Mouse (Mus musculus) E14TG2a.4 (cell line): ENCODE measurements around the gene Grpel1.

ENCODE experiments used
- H3K27me3 ChIP-seq: 2 replicates; pipeline ENCODE4 v1.6.1; 2014; ENCODE audit warnings: low read length, control low read depth; ENCODE audit not compliant: insufficient read depth
- H3K36me3 ChIP-seq: 2 replicates; pipeline ENCODE4 v1.6.1; 2014; ENCODE audit warnings: low read length, control low read depth; ENCODE audit not compliant: insufficient read depth
- H3K4me1 ChIP-seq: replicated peaks from 2 replicates; pipeline ENCODE4 v1.6.1; 2014; ENCODE audit warnings: low read depth, low read length, control low read depth
- H3K4me3 ChIP-seq: replicated peaks from 2 replicates; pipeline ENCODE4 v1.5.1; 2014; ENCODE audit warnings: mild to moderate bottlenecking, low read length
- H3K9me3 ChIP-seq: 2 replicates; pipeline ENCODE4 v1.6.1; 2014; ENCODE audit warnings: low read length, control low read depth
- CTCF ChIP-seq: conservative IDR thresholded peaks from 2 replicates; pipeline ENCODE4 v1.5.1; 2014; ENCODE audit warnings: low read length
- NANOG ChIP-seq: IDR thresholded peaks from 2 replicates; pipeline ENCODE4 v1.6.1; 2014; ENCODE audit warnings: borderline replicate concordance, low read length, mixed read lengths
- POU5F1 ChIP-seq: IDR thresholded peaks from 2 replicates; pipeline ENCODE4 v1.6.1; 2014; ENCODE audit warnings: low read length, borderline replicate concordance

Grpel1 gene

GRCm38 (mm10) chr5:36465889-36466288 lies 1.1 kb downstream of the Grpel1 start:
- peaks cover 61% of the 10 kb centered on the region for H3K4me1 ChIP-seq
- peak overlapping the region; percentile 100 for H3K4me3 ChIP-seq
- H3K27me3 ChIP-seq = no peaks in the 10 kb centered on the region
- H3K36me3 ChIP-seq = peaks cover 44% of the 10 kb centered on the region
- no peak for TF ChIP-seq POU5F1
- H3K9me3 ChIP-seq = no peaks in the 10 kb centered on the region

- Histone ChIP-seq H3K4me3 (no peak overlapping the region), H3K4me1 (peaks cover 27% of the 10 kb centered on the region), H3K36me3 (peaks cover 92% of the 10 kb centered on the region), H3K27me3 (no peaks in the 10 kb centered on the region), H3K9me3 (no peaks in the 10 kb centered on the region)
- TF ChIP-seq CTCF (no peak), NANOG (no peak), POU5F1 (no peak)
Observed at GRCm38 (mm10) chr5:36471206-36471605, 6.4 kb downstream of the Grpel1 start.

GRCm38 (mm10) chr5:36472876-36473655 lies 8.3 kb downstream of the Grpel1 start:
- Histone ChIP-seq H3K27me3 (no peaks in the 10 kb centered on the region), H3K9me3 (no peaks in the 10 kb centered on the region), H3K4me1 (peaks cover 23% of the 10 kb centered on the region), H3K4me3 (no peak overlapping the region), H3K36me3 (peaks cover 93% of the 10 kb centered on the region)
- TF ChIP-seq NANOG = no peak

- Histone ChIP-seq H3K27me3 (no peaks in the 10 kb centered on the region), H3K4me3 (no peak overlapping the region), H3K4me1 (peaks cover 20% of the 10 kb centered on the region), H3K9me3 (no peaks in the 10 kb centered on the region), H3K36me3 (peaks cover 90% of the 10 kb centered on the region)
- TF ChIP-seq NANOG (no peak), POU5F1 (no peak), CTCF (peak; percentile 78)
Observed at GRCm38 (mm10) chr5:36474283-36474682, 9.5 kb downstream of the Grpel1 start.

- Histone ChIP-seq H3K4me1 (peaks cover 32% of the 10 kb centered on the region), H3K27me3 (no peaks in the 10 kb centered on the region), H3K36me3 (peaks cover 70% of the 10 kb centered on the region), H3K9me3 (no peaks in the 10 kb centered on the region), H3K4me3 (no peak overlapping the region)
- TF ChIP-seq CTCF (no peak), NANOG (no peak), POU5F1 (no peak)
Observed at GRCm38 (mm10) chr5:36477486-36477885, 12.7 kb downstream of the Grpel1 start.

GRCm38 (mm10) chr5:36478540-36479420 lies 14.0 kb downstream of the Grpel1 start:
- H3K27me3 ChIP-seq = no peaks in the 10 kb centered on the region
- TF ChIP-seq NANOG (no peak), POU5F1 (no peak), CTCF (no peak)
- H3K4me3 ChIP-seq = no peak overlapping the region
- H3K4me1 ChIP-seq = peaks cover 43% of the 10 kb centered on the region
- H3K9me3 ChIP-seq = no peaks in the 10 kb centered on the region
- H3K36me3 ChIP-seq = peaks cover 59% of the 10 kb centered on the region

GRCm38 (mm10) chr5:36479735-36480134 lies 14.9 kb downstream of the Grpel1 start:
- TF ChIP-seq NANOG = no peak
- no peak for TF ChIP-seq CTCF
- no peak for TF ChIP-seq POU5F1
- Histone ChIP-seq H3K4me3 (no peak overlapping the region), H3K4me1 (peaks cover 45% of the 10 kb centered on the region), H3K27me3 (peaks cover 3% of the 10 kb centered on the region), H3K36me3 (peaks cover 53% of the 10 kb centered on the region), H3K9me3 (no peaks in the 10 kb centered on the region)

GRCm38 (mm10) chr5:36480398-36480797 lies 15.6 kb downstream of the Grpel1 start:
- Histone ChIP-seq H3K4me3 (no peak overlapping the region), H3K4me1 (peaks cover 47% of the 10 kb centered on the region), H3K27me3 (peaks cover 9% of the 10 kb centered on the region), H3K36me3 (peaks cover 49% of the 10 kb centered on the region), H3K9me3 (no peaks in the 10 kb centered on the region)
- TF ChIP-seq POU5F1 (no peak), CTCF (no peak), NANOG (no peak)

- TF ChIP-seq POU5F1 (no peak), NANOG (no peak), CTCF (no peak)
- Histone ChIP-seq H3K9me3 (no peaks in the 10 kb centered on the region), H3K4me1 (peaks cover 53% of the 10 kb centered on the region), H3K4me3 (no peak overlapping the region), H3K36me3 (peaks cover 42% of the 10 kb centered on the region), H3K27me3 (peaks cover 16% of the 10 kb centered on the region)
Observed at GRCm38 (mm10) chr5:36481114-36481513, 16.3 kb downstream of the Grpel1 start.
